Mouse (Mus musculus) kidney, adult 2 months (tissue): Measurements from ENCODE around the gene Egf.

Source experiments
- CTCF ChIP-seq: fragments of 200-500 bp; conservative IDR thresholded peaks from 2 replicates; pipeline ENCODE4 v1.5.1; 2011; ENCODE audit warnings: low read depth, mild to moderate bottlenecking, control low read depth, low read length, moderate library complexity, mixed read lengths; ENCODE audit not compliant: insufficient read depth, insufficient read length
- POLR2A ChIP-seq: fragments of 200-500 bp; IDR thresholded peaks from one replicate; pipeline ENCODE4 v1.6.1; 2011; ENCODE audit warnings: low read depth, low read length, control low read depth

DNA sequence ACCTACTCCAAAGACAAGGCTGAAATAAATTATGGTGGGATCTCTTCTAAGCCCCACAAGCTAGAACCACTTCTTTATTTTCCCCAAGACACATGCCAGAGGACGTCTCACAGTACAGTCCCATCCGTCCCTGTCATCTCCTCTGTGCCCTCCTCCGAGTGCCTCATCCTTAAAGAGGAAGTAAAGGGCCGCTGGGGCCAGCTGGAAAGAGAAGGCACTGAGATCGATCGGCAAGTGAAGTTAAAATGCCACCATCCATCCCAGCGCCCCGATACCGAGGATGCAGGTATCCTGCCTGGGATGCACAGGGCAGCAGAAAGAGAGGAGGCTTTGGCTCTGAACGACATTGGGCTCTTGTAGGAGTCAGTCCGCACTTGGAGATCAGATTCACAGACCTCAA is 97.3 kb downstream of the Egf start:
- TF ChIP-seq CTCF (no peak), POLR2A (no peak)
